Mouse (Mus musculus) layer of hippocampus, adult 2 months (tissue): ENCODE results near the gene Rps13. TPM values are rescaled to one million over a fixed set of nuclear protein-coding genes. Genes with fewer than 3 reads are reported as not detected.
A peak's percentile ranks its signal among the peaks of the same experiment; 100 is the strongest.

Source experiments
- DNase-seq, 2 experiments: peaks; one replicate each; pipeline ENCODE4 v3.0.0; 2022; ENCODE audit warnings: low spot score in 2 of 2
- H3K27ac ChIP-seq: fragments of 200-600 bp; 2 replicates; pipeline ENCODE4 v1.8.1; 2022
- H3K4me3 ChIP-seq: fragments of 200-600 bp; 2 replicates; pipeline ENCODE4 v1.8.1; 2022; ENCODE audit warnings: mild to moderate bottlenecking
- CTCF ChIP-seq: fragments of 200-600 bp; conservative IDR thresholded peaks from 2 replicates; pipeline ENCODE4 v1.8.1; 2022; ENCODE audit warnings: antibody characterized with exemption, mild to moderate bottlenecking, moderate library complexity
- total RNA-seq, 2 experiments: library from RNA; stranded (reverse); gene quantifications; 2 replicates each; pipeline ENCODE4 v1.2.3; 2021

The Rps13 gene
- total RNA-seq, 2 experiments from 2014 or later: 242 to 244 TPM

DNA sequence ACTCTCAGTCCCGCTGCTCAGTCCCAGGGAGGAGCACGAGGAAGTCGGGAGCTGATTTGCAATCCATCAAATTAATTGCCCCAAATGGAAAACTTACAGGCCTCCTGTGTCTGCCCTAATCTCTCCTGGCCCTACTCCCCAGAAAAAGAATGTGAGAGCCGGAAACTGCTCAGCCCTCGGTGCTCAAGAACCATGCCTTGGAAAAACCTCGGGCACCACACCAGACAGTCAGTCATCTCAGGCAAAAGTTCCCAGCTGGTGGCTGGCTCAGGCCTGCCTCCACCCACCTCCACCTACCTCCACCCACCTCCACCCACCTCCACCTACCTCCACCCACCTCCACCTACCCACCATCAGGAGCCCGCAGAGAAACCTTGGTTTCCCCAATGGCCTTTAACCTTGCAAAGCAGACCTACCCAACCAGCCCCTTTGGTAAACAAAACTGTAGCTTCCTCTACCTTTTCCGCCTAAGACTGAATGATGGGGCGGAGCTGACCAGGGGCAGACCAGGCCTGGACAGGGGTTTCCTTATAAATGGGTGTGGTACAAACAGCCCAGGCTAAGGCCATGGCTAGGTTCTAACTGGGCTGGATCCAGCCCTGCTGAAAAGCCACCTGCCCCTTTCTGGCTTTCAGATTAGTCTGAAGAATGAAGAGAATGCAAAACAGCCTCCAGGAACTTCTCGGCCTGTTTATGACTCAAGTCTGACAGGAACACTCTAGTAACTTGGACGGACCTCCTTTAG lies 47.2 kb downstream of the Rps13 start:
- TF ChIP-seq CTCF: no peak
- H3K4me3 ChIP-seq: no peak overlapping the region
- no peak for DNase-seq
- H3K27ac ChIP-seq: no peak overlapping the region

DNA sequence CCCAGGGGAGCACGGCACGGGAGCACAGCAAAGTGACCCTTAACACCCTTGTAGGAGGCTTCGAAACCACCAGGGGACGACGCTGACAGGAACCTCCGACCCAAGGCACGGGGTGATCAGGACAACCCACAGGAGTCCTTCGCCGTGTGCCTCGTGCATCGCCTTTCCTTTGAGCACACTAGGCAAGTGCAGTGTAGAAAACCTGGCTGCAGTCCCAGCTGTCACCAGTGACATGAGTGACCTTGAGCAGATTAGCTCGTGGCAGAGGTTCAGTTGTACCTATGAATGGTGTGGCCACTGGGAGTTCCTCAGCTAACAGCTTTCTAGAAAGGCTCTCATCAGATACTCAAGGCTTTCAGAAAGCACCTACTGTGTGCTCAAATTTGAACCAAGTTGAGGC lies 47.8 kb downstream of the Rps13 start:
- Histone ChIP-seq H3K4me3 (no peak overlapping the region), H3K27ac (no peak overlapping the region)
- no peak for TF ChIP-seq CTCF
- no peak for DNase-seq

DNA sequence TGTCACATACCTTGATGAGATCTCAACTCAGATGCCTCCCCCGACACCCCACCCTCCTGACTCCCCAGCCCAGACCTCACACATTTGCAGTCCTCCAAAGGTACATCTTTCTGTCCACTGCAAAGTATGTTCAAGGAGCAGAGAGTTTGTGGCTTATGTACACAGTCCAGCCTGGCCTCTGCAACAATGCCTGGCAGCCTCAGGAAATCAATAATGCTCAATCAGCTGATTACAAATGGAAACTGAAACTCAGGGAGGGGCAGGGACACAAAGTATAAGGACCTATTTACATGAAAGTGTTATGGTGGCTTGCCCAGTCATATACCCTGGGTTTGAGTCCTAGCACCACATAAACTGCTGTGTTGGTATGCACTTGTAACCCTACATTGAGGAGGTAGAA lies 48.8 kb downstream of the Rps13 start:
- Histone ChIP-seq H3K27ac (no peak overlapping the region), H3K4me3 (no peak overlapping the region)
- TF ChIP-seq CTCF: no peak
- no peak for DNase-seq

DNA sequence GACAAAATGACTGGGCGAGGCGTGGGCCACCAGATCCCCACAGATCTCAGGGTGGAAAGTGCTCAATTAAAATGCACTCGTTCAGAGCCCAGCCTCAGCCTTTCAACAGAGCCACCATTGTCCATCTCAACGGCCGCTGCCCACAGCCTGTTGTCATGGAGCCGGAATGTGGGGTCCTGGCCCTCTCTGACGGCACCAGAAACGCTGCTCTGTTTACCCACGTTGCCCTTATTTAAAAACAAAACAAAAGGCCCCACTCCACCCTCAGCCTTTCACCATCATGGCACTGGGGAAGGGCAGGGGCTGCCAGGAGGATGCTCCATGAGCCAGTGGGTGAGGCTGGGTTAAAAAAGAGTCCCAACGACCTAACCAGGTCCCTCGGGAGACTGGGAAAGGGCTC lies 51.2 kb downstream of the Rps13 start:
- H3K4me3 ChIP-seq: no peak overlapping the region
- H3K27ac ChIP-seq: peak overlapping the region; percentile 70
- peak; percentile 30 to 56 for DNase-seq
- no peak for TF ChIP-seq CTCF

Other genes starting within 250 kb of the Rps13 start
- gene Gm4353, start 249.6 kb downstream of the Rps13 start, total RNA-seq: 1 to 10 TPM; 3.3 to 4.7 TPM
- gene Plekha7, start 25.8 kb downstream of the Rps13 start, total RNA-seq: 10 to 100 TPM; 17.2 to 19.1 TPM
- 10 to 100 TPM; 28.9 to 31.0 TPM for gene Pik3c2a, start 109.3 kb upstream of the Rps13 start, total RNA-seq
- gene Nucb2, start 170.2 kb upstream of the Rps13 start, total RNA-seq: 10 to 100 TPM; 22.1 to 24.5 TPM